Mouse (Mus musculus) small intestine, adult 2 months (tissue): Measurements from ENCODE around the gene Fbxl14. TPM values are rescaled to one million over a fixed set of nuclear protein-coding genes. Genes with fewer than 3 reads are reported as not detected.
A peak's percentile ranks its signal among the peaks of the same experiment; 100 is the strongest.
"Not testable (repeated sequence)": the region's sequence is repeated elsewhere in the genome, so short reads cannot be mapped to it uniquely, and the experiment has no call there.

Source experiments
- H3K27ac ChIP-seq: fragments of 200-500 bp; 2 replicates; pipeline ENCODE4 v1.5.1; 2012; ENCODE audit warnings: low read depth, low read length, control low read depth, inconsistent platforms; ENCODE audit not compliant: insufficient read depth
- H3K27me3 ChIP-seq: fragments of 200-500 bp; 2 replicates; pipeline ENCODE4 v1.6.1; 2012; ENCODE audit warnings: mild to moderate bottlenecking, moderate library complexity, low read length, inconsistent platforms; ENCODE audit not compliant: control insufficient read depth, insufficient read depth
- H3K36me3 ChIP-seq: fragments of 200-500 bp; 2 replicates; pipeline ENCODE4 v1.6.1; 2012; ENCODE audit warnings: mild to moderate bottlenecking, low read length, control low read depth, inconsistent platforms; ENCODE audit not compliant: control insufficient read depth, insufficient read depth
- H3K4me1 ChIP-seq: fragments of 200-500 bp; 2 replicates; pipeline ENCODE4 v1.6.1; 2012; ENCODE audit warnings: low read length, inconsistent platforms, mixed read lengths; ENCODE audit not compliant: control insufficient read depth, insufficient read depth, insufficient read length
- H3K4me3 ChIP-seq: fragments of 200-500 bp; 2 replicates; pipeline ENCODE4 v1.5.1; 2012; ENCODE audit warnings: low read depth, mild to moderate bottlenecking, control low read depth, inconsistent platforms, low read length, moderate library complexity
- CTCF ChIP-seq: fragments of 200-500 bp; IDR thresholded peaks from 2 replicates; pipeline ENCODE4 v1.5.1; 2012; ENCODE audit warnings: low read depth, mild to moderate bottlenecking, control low read depth, inconsistent platforms, low read length, moderate library complexity, mixed read lengths; ENCODE audit not compliant: insufficient replicate concordance, insufficient read length; ENCODE audit errors: extremely low read depth
- POLR2A ChIP-seq: fragments of 200-500 bp; IDR thresholded peaks from 2 replicates; pipeline ENCODE4 v1.6.1; 2012; ENCODE audit warnings: low read depth, mild to moderate bottlenecking, control low read depth, inconsistent platforms, low read length, moderate library complexity
- WGBS: fragments of 180-500 bp; shearing (Covaris S2); methylation state at CpG from one replicate; pipeline ENCODE4 v1.1.7; 2018; 5-methylcytosine and 5-hydroxymethylcytosine counted together
- polyA plus RNA-seq: library from polyadenylated mRNA; depleted of rRNA; stranded (reverse); fragments of >200 nt; gene quantifications from 2 replicates; pipeline ENCODE4 v1.2.3, GENCODE M21; 2012

Fbxl14 gene
- polyA plus RNA-seq, 1 experiment: 79.6 TPM

- TF ChIP-seq CTCF (no peak), POLR2A (peak; percentile 28; the same call in 1 of the 2 replicates)
- Histone ChIP-seq H3K36me3 (peaks cover 2% of the 10 kb centered on the region; the same call in 1 of the 2 replicates), H3K4me1 (peaks cover 14% of the 10 kb centered on the region), H3K27me3 (no peaks in the 10 kb centered on the region), H3K27ac (peak overlapping the region; percentile 97), H3K4me3 (peak overlapping the region; percentile 92)
- WGBS: under 1% methylated on average over 46 of the region's 49 CpGs
Measured at GRCm38 (mm10) chr6:119478560-119479342, 717 bp upstream of the Fbxl14 start.

GRCm38 (mm10) chr6:119479876-119480705 lies 623 bp downstream of the Fbxl14 start:
- TF ChIP-seq CTCF (no peak), POLR2A (peak; percentile 37)
- WGBS: under 1% methylated on average over 70 of the region's 70 CpGs

GRCm38 (mm10) chr6:119480706-119481331 lies 1.4 kb downstream of the Fbxl14 start:
- Histone ChIP-seq H3K4me1 (peaks cover 15% of the 10 kb centered on the region), H3K36me3 (peaks cover 4% of the 10 kb centered on the region), H3K4me3 (peak overlapping the region; percentile 92), H3K27ac (peak overlapping the region; percentile 79), H3K27me3 (no peaks in the 10 kb centered on the region)
- TF ChIP-seq CTCF (no peak), POLR2A (no peak)
- 2% methylated on average over 33 of the region's 33 CpGs for WGBS

More at GRCm38 (mm10) chr6:119479876-119480705, 623 bp downstream of the Fbxl14 start:
- H3K4me3 ChIP-seq: peak overlapping the region; percentile 92
- H3K36me3 ChIP-seq: peaks cover 4% of the 10 kb centered on the region
- no peaks in the 10 kb centered on the region for H3K27me3 ChIP-seq
- H3K4me1 ChIP-seq: peaks cover 13% of the 10 kb centered on the region
- peak overlapping the region; percentile 79 for H3K27ac ChIP-seq

GRCm38 (mm10) chr6:119481741-119482390 lies 2.4 kb downstream of the Fbxl14 start:
- not testable (repeated sequence) for H3K27me3 ChIP-seq, H3K36me3 ChIP-seq, H3K27ac ChIP-seq
- H3K4me3 ChIP-seq: peak overlapping the region; percentile 57
- H3K4me1 ChIP-seq: peaks cover 24% of the 10 kb centered on the region
- WGBS: 3% methylated on average over 10 of the region's 10 CpGs

- Histone ChIP-seq H3K27me3 (no peaks in the 10 kb centered on the region), H3K36me3 (peaks cover 4% of the 10 kb centered on the region), H3K27ac (no peak overlapping the region), H3K4me1 (peaks cover 24% of the 10 kb centered on the region), H3K4me3 (peak overlapping the region; percentile 52)
- WGBS: 49% methylated on average over 16 of the region's 16 CpGs
- TF ChIP-seq POLR2A (no peak), CTCF (peak; percentile 56; the same call in 1 of the 2 replicates)
Measured at GRCm38 (mm10) chr6:119482958-119483600, 3.6 kb downstream of the Fbxl14 start.

- Histone ChIP-seq H3K4me1 (peaks cover 25% of the 10 kb centered on the region), H3K4me3 (no peak overlapping the region), H3K27me3 (no peaks in the 10 kb centered on the region), H3K27ac (no peak overlapping the region), H3K36me3 (peaks cover 4% of the 10 kb centered on the region)
- 5% methylated on average over 2 of the region's 2 CpGs for WGBS
- TF ChIP-seq CTCF: no peak
- no peak for TF ChIP-seq POLR2A
Measured at GRCm38 (mm10) chr6:119485486-119485885, 6.0 kb downstream of the Fbxl14 start.
